Mouse (Mus musculus) bone marrow, adult 2 months (tissue): Measurements from ENCODE around the gene Mybph. TPM values are rescaled to one million over a fixed set of nuclear protein-coding genes. Genes with fewer than 3 reads are reported as not detected.

ENCODE experiments used
- H3K27ac ChIP-seq: fragments of 200-500 bp; 2 replicates; pipeline ENCODE4 v1.5.1; 2012; ENCODE audit warnings: low read depth, mild to moderate bottlenecking, control low read depth, inconsistent platforms, low read length; ENCODE audit not compliant: control insufficient read depth, poor library complexity, insufficient read depth
- H3K4me1 ChIP-seq: fragments of 200-500 bp; 2 replicates; pipeline ENCODE4 v1.6.1; 2011; ENCODE audit warnings: low read length; ENCODE audit not compliant: control insufficient read depth, insufficient read depth
- H3K4me3 ChIP-seq: fragments of 200-500 bp; replicated peaks from 2 replicates; pipeline ENCODE3; 2011; ENCODE audit warnings: mild to moderate bottlenecking, low read depth, low read length, control low read depth; ENCODE audit not compliant: control insufficient read depth
- CTCF ChIP-seq: fragments of 200-500 bp; IDR thresholded peaks from 2 replicates; pipeline ENCODE4 v1.5.1; 2011; ENCODE audit warnings: low read length, control low read depth; ENCODE audit not compliant: control insufficient read depth, insufficient read depth
- POLR2A ChIP-seq: fragments of 200-500 bp; IDR thresholded peaks from 2 replicates; pipeline ENCODE4 v1.6.1; 2011; ENCODE audit warnings: low read depth, mild to moderate bottlenecking, control low read depth, low read length, borderline replicate concordance; ENCODE audit not compliant: control insufficient read depth
- WGBS: fragments of 180-500 bp; shearing (Covaris S2); methylation state at CpG from one replicate; pipeline ENCODE4 v1.1.7; 2018; 5-methylcytosine and 5-hydroxymethylcytosine counted together
- polyA plus RNA-seq: library from polyadenylated mRNA; stranded (reverse); fragments of >200 nt; gene quantifications from 2 replicates; pipeline ENCODE4 v1.2.4, GENCODE M21; 2011; ENCODE audit warnings: low replicate concordance; ENCODE audit not compliant: missing spikeins, insufficient read depth, insufficient read length

The Mybph gene
- polyA plus RNA-seq, 1 experiment = not detected

DNA sequence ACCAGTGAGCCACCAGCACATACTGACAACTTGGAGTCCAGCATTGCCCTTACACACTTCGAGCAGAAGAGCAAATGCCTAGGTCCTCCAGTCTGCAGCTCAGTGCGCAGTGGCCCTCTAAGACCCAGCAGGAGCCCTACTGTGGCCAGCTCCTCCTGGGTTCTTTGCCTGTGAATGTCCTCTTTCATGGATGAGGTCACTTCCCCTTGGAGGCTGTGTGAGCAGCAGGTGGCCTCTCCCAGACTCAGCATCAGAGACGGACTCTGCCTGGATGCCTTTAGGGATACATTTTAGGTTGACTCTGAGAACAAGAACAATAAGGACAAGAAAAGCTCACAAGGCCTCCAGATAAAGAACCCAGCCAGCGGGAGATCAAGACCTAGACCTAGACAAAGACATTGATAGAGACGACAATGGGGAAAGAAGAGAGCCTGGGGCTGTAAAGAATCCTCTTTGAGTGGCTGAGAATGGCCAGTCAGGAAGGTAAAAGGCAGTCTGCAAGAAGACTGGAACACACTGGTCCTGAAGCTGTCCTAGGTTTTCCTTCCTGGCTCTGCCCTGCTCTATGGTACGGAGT, 17.0 kb downstream of the Mybph start:
- no peak overlapping the region for H3K27ac ChIP-seq
- H3K4me1 ChIP-seq = no peaks in the 10 kb centered on the region
- H3K4me3 ChIP-seq = no peak overlapping the region
- TF ChIP-seq POLR2A (no peak), CTCF (no peak)
- 74% methylated on average over 6 of the region's 6 CpGs for WGBS

DNA sequence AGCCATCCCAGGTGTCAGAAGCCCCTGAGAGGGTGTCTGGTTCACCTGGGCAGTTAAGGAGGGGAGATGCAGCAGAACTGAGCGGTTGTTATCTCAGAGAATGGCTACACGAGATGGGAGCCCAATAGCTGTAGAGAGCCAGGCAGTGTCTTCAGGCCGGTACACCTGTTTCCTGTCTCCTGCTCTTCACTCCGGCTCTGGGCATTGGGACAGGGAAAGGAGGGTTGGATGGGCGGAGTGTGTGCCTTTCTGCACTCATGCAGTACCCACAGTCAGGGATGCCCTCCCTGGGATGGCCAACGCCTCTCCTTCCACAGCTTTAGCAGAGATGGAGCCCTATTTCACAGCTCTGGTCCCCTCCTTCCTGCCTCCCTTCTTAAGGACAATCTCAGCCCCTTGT, 17.8 kb downstream of the Mybph start:
- Histone ChIP-seq H3K4me1 (no peaks in the 10 kb centered on the region), H3K4me3 (no peak overlapping the region), H3K27ac (no peak overlapping the region)
- WGBS = 57% methylated on average over 6 of the region's 6 CpGs
- TF ChIP-seq CTCF (no peak), POLR2A (no peak)

GRCm38 (mm10) chr1:134211631-134212030, 18.4 kb downstream of the Mybph start:
- TF ChIP-seq POLR2A (no peak), CTCF (no peak)
- Histone ChIP-seq H3K27ac (no peak overlapping the region), H3K4me1 (no peaks in the 10 kb centered on the region), H3K4me3 (no peak overlapping the region)
- WGBS = 42% methylated on average over 2 of the region's 2 CpGs

GRCm38 (mm10) chr1:134212351-134212750, 19.1 kb downstream of the Mybph start:
- 60% methylated on average over 6 of the region's 6 CpGs for WGBS
- TF ChIP-seq POLR2A (no peak), CTCF (no peak)

DNA sequence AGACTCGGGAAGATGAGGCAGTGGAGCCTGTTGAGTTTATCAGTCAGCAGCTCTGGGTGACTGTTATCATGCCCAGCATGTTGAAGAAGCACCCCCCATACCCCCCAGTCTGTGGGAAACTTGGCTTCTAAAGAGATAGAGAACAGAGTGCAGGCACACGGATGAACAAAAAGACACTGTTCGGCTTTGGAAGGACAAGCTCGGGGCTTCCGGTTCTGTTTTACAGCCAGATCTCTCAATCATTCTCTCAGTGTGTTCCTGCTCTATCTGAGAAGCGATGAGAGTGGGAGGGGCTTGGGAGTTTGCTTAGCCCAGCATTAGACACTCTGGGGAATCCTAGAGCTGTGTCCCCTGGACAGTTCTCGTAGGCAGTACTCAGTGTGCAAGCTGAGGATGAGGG, 20.2 kb downstream of the Mybph start:
- TF ChIP-seq CTCF = no peak
- TF ChIP-seq POLR2A = no peak
- Histone ChIP-seq H3K4me1 (no peaks in the 10 kb centered on the region), H3K27ac (no peak overlapping the region), H3K4me3 (no peak overlapping the region)
- WGBS = 59% methylated on average over 7 of the region's 7 CpGs

More at GRCm38 (mm10) chr1:134212351-134212750, 19.1 kb downstream of the Mybph start:
- no peak overlapping the region for H3K4me3 ChIP-seq
- no peaks in the 10 kb centered on the region for H3K4me1 ChIP-seq
- no peak overlapping the region for H3K27ac ChIP-seq

DNA sequence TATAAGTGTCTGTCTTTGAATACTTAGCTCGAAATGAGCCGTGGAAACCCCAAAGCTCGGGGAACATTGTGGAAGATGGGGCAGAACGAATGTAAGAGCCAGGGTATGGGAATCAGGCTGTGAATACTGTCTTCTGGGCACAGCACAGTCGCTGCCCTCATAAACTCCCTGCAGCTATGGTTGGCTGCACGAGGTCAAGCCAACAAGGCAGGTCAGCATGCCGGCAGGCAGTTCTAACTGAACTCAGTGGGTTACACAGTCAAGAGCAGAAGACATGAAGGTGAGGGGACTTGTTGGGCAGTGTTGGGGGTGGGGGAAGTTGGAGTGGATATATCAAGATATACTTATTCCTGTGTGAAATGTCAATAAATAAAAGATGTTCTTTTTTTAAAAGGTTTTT, 21.8 kb downstream of the Mybph start:
- Histone ChIP-seq H3K27ac (no peak overlapping the region), H3K4me1 (no peaks in the 10 kb centered on the region), H3K4me3 (no peak overlapping the region)
- TF ChIP-seq POLR2A = no peak
- no peak for TF ChIP-seq CTCF
- 70% methylated on average over 7 of the region's 7 CpGs for WGBS

DNA sequence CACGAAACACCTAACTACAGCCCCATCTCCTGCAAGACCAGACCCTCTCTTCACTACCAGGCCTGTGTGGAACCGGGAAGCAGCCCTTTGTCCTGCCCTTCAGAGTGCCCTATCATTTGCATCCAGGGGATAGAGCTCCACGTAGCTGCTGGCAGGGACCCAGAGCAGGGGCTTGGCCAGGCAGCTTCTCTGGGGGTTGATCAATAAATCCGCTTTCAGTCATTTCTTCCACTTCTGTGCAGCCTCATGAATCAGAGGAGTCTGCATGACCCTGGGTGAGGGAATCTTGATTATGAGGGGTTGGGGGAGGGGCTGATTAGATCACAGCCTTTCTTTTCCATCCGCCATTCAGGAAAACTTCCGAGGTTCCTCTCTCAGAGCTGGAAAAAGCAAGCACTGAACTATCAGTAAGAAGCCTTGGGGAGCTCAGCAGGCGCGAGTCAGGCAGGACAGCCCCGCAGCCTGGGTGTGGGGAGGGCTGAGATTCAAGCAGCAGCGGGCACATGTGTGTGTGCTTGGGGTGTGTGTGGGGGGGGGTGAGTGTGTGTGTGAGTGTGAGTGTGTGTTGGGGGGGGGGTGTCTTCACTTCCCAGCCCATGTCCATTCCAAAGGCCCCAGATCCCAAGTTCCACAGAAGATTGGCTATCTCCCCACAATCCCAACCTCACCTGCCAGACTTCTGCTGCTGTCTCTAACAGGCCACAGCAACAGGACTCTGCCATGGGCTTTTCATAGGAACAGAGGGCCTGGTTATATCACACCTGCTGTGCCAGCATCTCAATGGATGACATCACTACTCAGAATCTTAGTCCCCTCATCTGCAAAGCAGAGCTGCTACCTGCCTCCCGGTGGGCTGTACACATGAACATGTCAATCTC, 22.7 kb downstream of the Mybph start:
- no peak overlapping the region for H3K27ac ChIP-seq
- 75% methylated on average over 11 of the region's 11 CpGs for WGBS

GRCm38 (mm10) chr1:134216629-134216971, 23.4 kb downstream of the Mybph start:
- no peak overlapping the region for H3K4me3 ChIP-seq
- WGBS = 77% methylated on average over 2 of the region's 2 CpGs
- H3K4me1 ChIP-seq = no peaks in the 10 kb centered on the region
- no peak for TF ChIP-seq POLR2A
- TF ChIP-seq CTCF = no peak
- H3K27ac ChIP-seq = no peak overlapping the region

More for the DNA sequence above, 22.7 kb downstream of the Mybph start:
- Histone ChIP-seq H3K4me1 (no peaks in the 10 kb centered on the region), H3K4me3 (no peak overlapping the region)
- TF ChIP-seq CTCF (no peak), POLR2A (no peak)
